Mouse (Mus musculus): Measurements from ENCODE around the gene Ugt1a7c.
"Not testable (repeated sequence)": the region's sequence is repeated elsewhere in the genome, so short reads cannot be mapped to it uniquely, and the experiment has no call there.

Gene Ugt1a7c

GRCm38 (mm10) chr1:88165711-88166110 is 70.8 kb downstream of the Ugt1a7c start, which contains the start of gene Ugt1a5:
TSS of gene Ugt1a5 (plus strand) at chr1:88166012.
- CTCF ChIA-PET, result no interaction called here
- POLR2A ChIA-PET, result interaction anchor here in 1 of 4 experiments (1.3 kb wide), 1 partner anchor 10 kb away, joined by 4 read pairs; no protein-coding TSS in a partner anchor

DNA sequence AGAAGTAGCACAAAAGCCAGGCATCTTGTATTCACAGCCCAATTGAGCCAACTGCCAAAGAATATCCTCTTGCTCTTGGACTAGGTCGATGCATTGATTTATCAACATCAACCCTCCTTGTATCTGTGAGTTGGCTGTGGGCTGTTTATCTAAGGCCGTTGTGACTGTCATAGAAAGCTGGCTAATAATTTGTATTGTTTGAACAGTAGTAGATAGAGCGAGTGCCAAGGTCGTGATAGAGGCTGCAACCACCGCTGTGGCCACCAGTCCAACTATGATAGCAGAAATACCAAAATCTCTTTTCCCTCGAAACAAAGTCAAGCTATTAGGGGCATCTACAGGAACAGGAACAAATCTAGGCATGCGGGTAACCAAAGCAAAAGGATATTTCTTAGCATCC is 77.3 kb downstream of the Ugt1a7c start:
- CTCF ChIA-PET, POLR2A ChIA-PET: not testable (repeated sequence)

DNA sequence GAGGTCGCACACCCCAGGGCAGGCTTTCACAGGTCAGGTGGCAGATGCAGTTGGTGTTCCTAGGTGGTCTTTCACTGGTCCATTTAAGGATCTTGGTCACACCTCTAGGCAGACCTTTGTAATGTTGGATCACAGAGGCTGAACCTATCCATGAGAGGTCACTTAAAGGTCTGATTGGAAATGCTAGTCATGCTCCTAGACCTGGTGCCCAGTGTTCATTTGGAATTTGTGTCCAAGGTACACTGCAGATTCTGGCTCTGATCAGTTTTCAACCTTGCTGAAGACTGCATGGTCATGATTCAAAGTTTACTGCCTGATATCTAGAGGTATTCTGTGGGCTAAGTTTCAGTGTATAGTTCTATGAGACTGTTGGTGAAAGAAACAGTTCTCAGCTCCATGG is 84.8 kb downstream of the Ugt1a7c start:
- CTCF ChIA-PET, result no interaction called here

GRCm38 (mm10) chr1:88186325-88186935 is 91.6 kb downstream of the Ugt1a7c start:
- POLR2A ChIA-PET, result no interaction called here
- CTCF ChIA-PET, result no interaction called here

More for the DNA sequence above, 84.8 kb downstream of the Ugt1a7c start:
- POLR2A ChIA-PET, result no interaction called here

GRCm38 (mm10) chr1:88192136-88192535 is 97.3 kb downstream of the Ugt1a7c start:
- ChIA-PET POLR2A (no interaction called here), CTCF (no interaction called here)

DNA sequence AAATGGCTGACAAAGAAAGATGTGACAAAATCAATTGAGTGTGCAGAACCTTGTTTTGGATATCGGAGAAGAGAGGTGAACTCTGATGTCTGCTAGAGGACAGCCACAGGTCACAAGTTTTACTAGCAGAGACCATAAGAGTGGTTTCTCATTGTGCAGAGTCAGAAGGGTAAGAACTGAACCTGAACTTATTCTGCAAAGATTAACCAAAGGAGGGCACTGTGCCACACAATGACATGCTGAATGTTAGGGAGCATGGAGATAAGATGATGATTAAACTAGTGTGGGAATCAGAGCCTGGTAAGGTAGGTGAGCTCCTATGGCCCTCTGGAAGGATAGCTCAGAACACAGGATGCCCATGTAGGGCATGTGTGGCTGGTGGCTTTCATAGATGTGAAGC is 100.8 kb downstream of the Ugt1a7c start:
- CTCF ChIA-PET, result no interaction called here
- POLR2A ChIA-PET, result interaction anchor here in 1 of 4 experiments (0.6 to 1.0 kb wide), 2 partner anchors 63 to 388 kb away, joined by 3 read pairs; no protein-coding TSS in a partner anchor

GRCm38 (mm10) chr1:88197443-88197842 is 102.6 kb downstream of the Ugt1a7c start:
- POLR2A ChIA-PET, result no interaction called here
- CTCF ChIA-PET, result no interaction called here

GRCm38 (mm10) chr1:88199996-88200395 is 105.1 kb downstream of the Ugt1a7c start:
- CTCF ChIA-PET, result no interaction called here
- POLR2A ChIA-PET, result no interaction called here

DNA sequence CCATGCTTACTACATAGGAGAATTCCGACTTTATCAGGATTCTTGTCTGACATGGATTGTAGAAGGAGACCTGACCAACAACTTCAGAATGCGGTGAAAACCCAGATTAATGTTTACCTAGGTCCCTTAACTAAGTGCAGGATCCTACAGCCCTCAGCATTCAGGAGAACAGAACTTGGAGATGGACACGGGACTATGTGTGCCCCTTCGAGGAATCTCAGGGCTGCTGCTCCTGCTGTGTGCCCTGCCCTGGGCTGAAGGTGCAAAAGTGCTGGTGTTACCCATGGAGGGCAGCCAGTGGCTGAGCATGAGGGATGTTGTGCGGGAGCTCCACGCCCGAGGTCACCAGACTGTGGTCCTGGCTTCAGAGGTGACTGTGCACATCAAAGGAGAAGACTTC is 105.6 kb downstream of the Ugt1a7c start, which contains the start of gene Ugt1a2:
Gene Ugt1a2 (plus strand): TSS at position 146 of the 400 bp plus-strand sequence.
- CTCF ChIA-PET, result no interaction called here
- POLR2A ChIA-PET, result no interaction called here

- ChIA-PET POLR2A (no interaction called here), CTCF (no interaction called here)
These were observed 110.5 kb downstream of the Ugt1a7c start, which contains the start of gene Dnajb3 for GRCm38 (mm10) chr1:88205294-88205922. TSS of gene Dnajb3 (minus strand) at chr1:88205782.

DNA sequence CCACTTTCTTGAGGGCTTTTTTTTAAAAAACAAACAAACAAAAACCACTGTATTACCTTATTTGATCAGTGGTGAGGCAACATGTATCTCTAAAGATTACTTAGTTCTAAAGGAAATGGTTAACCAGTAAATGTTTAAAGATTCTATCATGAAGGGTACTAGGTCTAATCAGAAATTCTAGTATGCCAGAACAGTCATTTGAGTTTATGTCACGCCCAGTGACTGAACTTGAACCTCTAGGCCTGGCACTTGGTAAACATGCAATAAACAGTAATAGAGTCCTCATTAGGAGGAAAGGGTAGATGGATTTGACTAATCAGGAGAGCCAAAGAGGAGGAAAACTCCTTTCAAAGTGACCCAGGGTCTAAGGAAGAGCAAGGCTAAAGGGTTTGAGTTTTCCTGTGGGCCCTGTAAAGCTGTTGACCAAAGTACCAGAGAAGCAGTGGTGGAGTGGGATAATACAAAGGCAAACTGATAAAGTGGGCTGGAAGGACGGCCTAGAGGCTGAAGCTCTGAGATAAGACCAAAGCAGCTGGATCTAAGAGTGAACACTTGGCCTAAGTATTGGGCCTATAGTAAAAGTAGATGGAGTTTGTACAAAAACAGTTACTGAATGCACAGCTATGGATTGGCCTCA is 112.1 kb downstream of the Ugt1a7c start:
- CTCF ChIA-PET, result no interaction called here
- POLR2A ChIA-PET, result no interaction called here

- POLR2A ChIA-PET, result interaction anchor here in 1 of 4 experiments (1.1 to 1.6 kb wide), 3 partner anchors 12 to 66 kb away, joined by 3 to 4 read pairs (median 4); no protein-coding TSS in a partner anchor
These were observed 117.0 kb downstream of the Ugt1a7c start, which contains the start of gene Ugt1a1 for GRCm38 (mm10) chr1:88211812-88212211. TSS of gene Ugt1a1 (plus strand) at chr1:88211959.

GRCm38 (mm10) chr1:88212341-88213045 is 117.6 kb downstream of the Ugt1a7c start:
- ChIA-PET CTCF (interaction anchor here in 3 of 4 experiments (1.0 to 2.5 kb wide), 4 partner anchors 73 to 77 kb away, joined by 4 to 12 read pairs (median 5); no protein-coding TSS in a partner anchor), POLR2A (interaction anchor here in 1 of 4 experiments (1.1 to 1.6 kb wide), 3 partner anchors 12 to 66 kb away, joined by 3 to 4 read pairs (median 4); no protein-coding TSS in a partner anchor)

More at GRCm38 (mm10) chr1:88211812-88212211, 117.0 kb downstream of the Ugt1a7c start, which contains the start of gene Ugt1a1:
- CTCF ChIA-PET, result interaction anchor here in 2 of 4 experiments (1.6 to 2.5 kb wide), 2 partner anchors 74 kb away, joined by 4 to 12 read pairs; no protein-coding TSS in a partner anchor

DNA sequence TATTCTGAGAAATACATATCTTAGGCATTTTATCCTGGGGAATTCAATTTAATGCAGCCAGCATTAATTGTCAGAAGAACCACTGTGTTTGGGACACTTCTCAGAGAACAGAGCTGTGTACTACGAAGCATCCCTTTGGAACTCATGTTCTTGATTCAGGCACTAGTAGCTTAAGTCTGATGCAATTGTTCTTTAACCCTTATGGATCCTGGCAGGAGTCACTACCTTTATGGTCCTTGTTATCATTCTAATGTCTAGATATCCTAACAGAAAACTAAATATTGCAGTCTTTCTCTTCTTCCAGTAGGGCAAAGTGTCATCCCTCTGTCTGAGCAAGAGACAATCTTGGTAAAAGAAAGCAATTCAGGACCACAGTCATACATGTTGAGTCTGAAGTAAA is 118.2 kb downstream of the Ugt1a7c start:
- ChIA-PET CTCF (interaction anchor here in 3 of 4 experiments (0.6 to 2.5 kb wide), 4 partner anchors 73 to 1611 kb away, joined by 3 to 12 read pairs (median 5); no protein-coding TSS in a partner anchor), POLR2A (interaction anchor here in 1 of 4 experiments (1.6 kb wide), 1 partner anchor 11 kb away, joined by 3 read pairs; no protein-coding TSS in a partner anchor)

DNA sequence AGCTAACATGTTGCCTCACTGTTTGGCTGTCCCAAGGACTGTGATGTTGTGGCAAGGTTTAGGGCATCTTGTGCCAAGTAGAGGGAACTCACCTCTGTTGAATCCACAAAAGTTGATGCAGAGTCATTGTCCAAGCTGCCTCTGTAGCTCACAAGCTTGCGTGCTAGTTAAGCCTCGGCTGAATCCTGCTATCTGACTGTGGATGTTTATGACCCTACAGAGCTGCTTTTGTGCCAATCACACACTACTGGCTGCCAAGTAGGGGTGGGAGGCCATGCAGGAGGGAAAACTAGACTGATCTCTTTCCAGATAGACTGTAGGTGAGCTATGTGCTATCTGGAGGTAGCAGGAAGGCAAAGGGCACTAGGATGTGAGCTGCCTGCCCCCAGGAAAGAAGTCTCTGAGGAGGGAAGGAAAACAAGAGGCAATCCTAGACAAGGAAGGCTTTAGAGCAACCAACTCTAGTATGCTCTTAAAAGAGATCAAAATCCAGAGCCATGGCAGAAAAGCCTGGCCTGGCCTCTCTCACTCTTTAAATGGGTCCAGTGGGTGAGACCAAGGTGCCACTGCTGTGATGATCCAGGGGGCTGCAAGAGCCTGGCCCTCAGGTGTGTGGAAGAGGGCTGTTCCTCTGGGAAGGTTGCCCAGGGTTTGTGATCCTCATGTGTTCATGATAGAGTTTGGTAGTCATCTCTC is 119.1 kb downstream of the Ugt1a7c start:
- CTCF ChIA-PET, result interaction anchor here in 3 of 4 experiments (0.6 to 2.5 kb wide), 5 partner anchors 72 to 1610 kb away, joined by 3 to 12 read pairs (median 5); no protein-coding TSS in a partner anchor
- POLR2A ChIA-PET, result no interaction called here

DNA sequence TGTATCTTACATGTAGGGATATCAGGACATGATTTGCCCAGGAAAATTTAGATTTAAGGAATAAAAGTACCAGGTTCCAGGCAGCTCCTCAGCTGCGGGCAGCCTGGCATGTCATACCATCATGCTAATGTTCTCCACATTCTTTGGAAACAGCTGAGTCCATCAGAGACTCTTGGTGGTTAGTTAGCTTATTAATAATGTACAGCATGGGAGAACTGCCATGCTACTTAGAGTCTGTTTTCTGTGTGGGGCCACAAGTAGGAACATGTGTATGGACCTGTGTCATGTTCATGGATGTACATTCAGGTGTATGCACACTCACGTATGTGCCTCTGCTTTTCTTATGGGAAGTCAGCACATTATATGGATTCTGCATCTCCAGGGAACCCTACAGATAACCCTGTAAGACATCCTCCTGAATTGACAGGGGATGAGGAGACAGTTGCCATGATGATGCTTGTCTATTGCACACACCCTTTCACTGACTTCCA is 119.6 kb downstream of the Ugt1a7c start:
- CTCF ChIA-PET, result interaction anchor here in 1 of 4 experiments (0.6 kb wide), 1 partner anchor 73 kb away, joined by 3 read pairs; no protein-coding TSS in a partner anchor
- POLR2A ChIA-PET, result no interaction called here

DNA sequence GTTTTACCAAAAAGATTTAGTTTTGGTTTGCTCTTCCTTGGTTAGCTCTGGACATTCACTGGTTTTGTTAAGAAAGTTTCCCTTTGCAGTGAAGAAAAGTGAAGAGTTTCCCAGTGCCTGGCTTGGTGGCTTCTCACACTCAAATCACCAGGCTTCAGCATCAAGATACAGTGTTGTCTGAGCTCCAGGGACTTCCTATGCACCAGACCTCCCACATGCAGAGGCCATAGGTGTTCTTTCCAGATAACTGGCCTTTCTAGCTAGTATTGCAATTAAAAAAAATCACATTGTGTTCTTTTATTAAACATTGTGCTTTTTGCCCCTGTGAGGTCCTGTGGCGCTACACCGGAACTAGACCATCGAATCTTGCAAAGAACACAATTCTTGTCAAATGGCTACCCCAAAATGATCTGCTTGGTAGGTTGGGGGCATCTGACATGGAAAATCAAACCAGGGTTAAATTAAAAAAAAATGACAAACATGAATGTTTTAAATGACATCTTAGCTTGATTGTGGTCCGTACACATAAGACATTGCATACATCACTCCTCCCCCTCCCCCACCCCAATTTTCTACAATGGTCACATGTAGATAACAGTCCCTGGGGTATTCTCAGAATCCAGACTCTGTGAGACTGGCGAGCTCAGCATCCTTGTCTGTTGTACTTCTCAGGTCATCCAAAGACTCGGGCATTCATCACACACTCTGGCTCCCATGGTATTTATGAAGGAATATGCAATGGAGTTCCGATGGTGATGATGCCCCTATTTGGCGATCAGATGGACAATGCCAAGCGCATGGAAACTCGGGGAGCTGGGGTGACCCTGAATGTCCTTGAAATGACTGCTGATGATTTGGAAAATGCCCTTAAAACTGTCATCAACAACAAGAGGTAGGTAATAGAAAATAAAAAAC is 120.9 kb downstream of the Ugt1a7c start:
- CTCF ChIA-PET, result no interaction called here
- POLR2A ChIA-PET, result no interaction called here

- CTCF ChIA-PET, result no interaction called here
- POLR2A ChIA-PET, result no interaction called here
These were observed 121.7 kb downstream of the Ugt1a7c start for GRCm38 (mm10) chr1:88216551-88216950.

Data from embryonic stem cell, embryonic (primary cell).